Mouse (Mus musculus) neural tube, postnatal 0 days (tissue): ENCODE results near the gene Olfr1061. TPM values are rescaled to one million over a fixed set of nuclear protein-coding genes. Genes with fewer than 3 reads are reported as not detected.

Experiments
- polyA plus RNA-seq: library from polyadenylated mRNA; unstranded; fragments of >200 nt; fragmentation: Nextera tagmentation; extraction: Ambion mirVana; gene quantifications from 2 replicates; pipeline ENCODE4 v1.2.1, GENCODE M21; 2015

Olfr1061 gene
- not detected in 2 replicates for polyA plus RNA-seq

GRCm38 (mm10) chr2:86413950-86414349 is at the start of gene Olfr1061:
Gene Olfr1061, minus strand, starts transcription at chr2:86414050.

GRCm38 (mm10) chr2:86456169-86456568 is 42.3 kb upstream of the Olfr1061 start, which contains the start of gene Olfr1066:
Gene Olfr1066, minus strand, starts transcription at chr2:86456269.

GRCm38 (mm10) chr2:86450491-86450890 is 36.6 kb upstream of the Olfr1061 start, which contains the start of gene Olfr1065:
Gene Olfr1065, minus strand, starts transcription at chr2:86450591.

GRCm38 (mm10) chr2:86426649-86427048 is 12.8 kb upstream of the Olfr1061 start, which contains the start of gene Olfr1062:
Gene Olfr1062, minus strand, starts transcription at chr2:86426749.

GRCm38 (mm10) chr2:86388461-86388860 is 25.4 kb downstream of the Olfr1061 start, which contains the start of gene Olfr1058:
Gene Olfr1058, minus strand, starts transcription at chr2:86388561.

GRCm38 (mm10) chr2:86378293-86378692 is 35.6 kb downstream of the Olfr1061 start, which contains the start of gene Olfr1057:
Gene Olfr1057, minus strand, starts transcription at chr2:86378393.

Other genes starting within 250 kb of the Olfr1061 start
- gene Olfr1043, start 246.5 kb downstream of the Olfr1061 start, polyA plus RNA-seq = not detected in 2 replicates
- gene Olfr1044, start 236.2 kb downstream of the Olfr1061 start, polyA plus RNA-seq = not detected in 2 replicates
- not detected in 2 replicates for gene Olfr52, start 228.4 kb downstream of the Olfr1061 start, polyA plus RNA-seq
- gene Olfr1045, start 211.0 kb downstream of the Olfr1061 start, polyA plus RNA-seq = not detected in 2 replicates
- gene Olfr1046, start 194.7 kb downstream of the Olfr1061 start, polyA plus RNA-seq = not detected in 2 replicates
- gene Olfr1047, start 182.6 kb downstream of the Olfr1061 start, polyA plus RNA-seq = not detected in 2 replicates
- gene Olfr1048, start 173.8 kb downstream of the Olfr1061 start, polyA plus RNA-seq = not detected in 2 replicates
- not detected in 2 replicates for gene Olfr1049, start 155.7 kb downstream of the Olfr1061 start, polyA plus RNA-seq
- not detected in 2 replicates for gene Olfr1051, start 135.0 kb downstream of the Olfr1061 start, polyA plus RNA-seq
- gene Olfr1052, start 121.6 kb downstream of the Olfr1061 start, polyA plus RNA-seq = not detected in 2 replicates
- not detected in 2 replicates for gene Olfr1053, start 98.8 kb downstream of the Olfr1061 start, polyA plus RNA-seq
- not detected in 2 replicates for gene Olfr1054, start 78.6 kb downstream of the Olfr1061 start, polyA plus RNA-seq
- not detected in 2 replicates for gene Olfr1055, start 63.8 kb downstream of the Olfr1061 start, polyA plus RNA-seq
- not detected in 2 replicates for gene Olfr1056, start 51.6 kb downstream of the Olfr1061 start, polyA plus RNA-seq
- gene Olfr1057, start 35.7 kb downstream of the Olfr1061 start, polyA plus RNA-seq = not detected in 2 replicates
- not detected in 2 replicates for gene Olfr1058, start 25.5 kb downstream of the Olfr1061 start, polyA plus RNA-seq
- not detected in 2 replicates for gene Olfr1062, start 12.7 kb upstream of the Olfr1061 start, polyA plus RNA-seq
- not detected in 2 replicates for gene Olfr1065, start 36.5 kb upstream of the Olfr1061 start, polyA plus RNA-seq
- not detected in 2 replicates for gene Olfr1066, start 42.2 kb upstream of the Olfr1061 start, polyA plus RNA-seq
- not detected in 2 replicates for gene Olfr228, start 73.3 kb upstream of the Olfr1061 start, polyA plus RNA-seq
- not detected in 2 replicates for gene Olfr1076, start 94.4 kb upstream of the Olfr1061 start, polyA plus RNA-seq
- gene Olfr1079, start 128.4 kb upstream of the Olfr1061 start, polyA plus RNA-seq = not detected in 2 replicates
- gene Olfr1080, start 144.2 kb upstream of the Olfr1061 start, polyA plus RNA-seq = not detected in 2 replicates
- not detected in 2 replicates for gene Olfr1082, start 184.9 kb upstream of the Olfr1061 start, polyA plus RNA-seq
- not detected in 2 replicates for gene Olfr1084, start 225.7 kb upstream of the Olfr1061 start, polyA plus RNA-seq
- gene Olfr1085, start 248.0 kb upstream of the Olfr1061 start, polyA plus RNA-seq = not detected in 2 replicates